Mouse (Mus musculus) kidney, postnatal 4 days (tissue): Measurements from ENCODE around the gene Thada.
A peak's percentile ranks its signal among the peaks of the same experiment; 100 is the strongest.
"Not testable (repeated sequence)": the region's sequence is repeated elsewhere in the genome, so short reads cannot be mapped to it uniquely, and the experiment has no call there.

Experiments used
- DNase-seq, 2 experiments: peaks; one replicate each; pipeline ENCODE4 v3.0.0; 2021; ENCODE audit warnings: mixed read lengths in 2 of 2

The Thada gene

DNA sequence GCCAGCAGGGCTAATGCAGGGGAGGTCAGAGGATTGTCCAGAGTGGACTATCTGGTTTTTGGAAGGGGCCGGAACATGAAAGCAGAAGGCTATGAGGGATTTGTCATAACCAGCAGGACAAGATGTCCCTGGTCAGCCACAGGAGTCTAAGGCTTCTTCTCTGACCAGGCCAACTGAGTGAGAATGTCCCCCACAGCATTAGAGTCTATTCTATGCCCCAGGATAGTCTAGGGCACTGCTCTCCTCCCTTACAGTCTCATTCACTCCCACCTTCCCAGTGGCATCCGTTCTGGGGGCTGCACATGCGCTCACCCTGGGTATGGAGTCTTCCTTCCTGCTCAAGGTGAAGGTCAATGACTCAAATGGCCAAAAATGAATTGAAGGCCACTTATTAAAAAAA lies 258.4 kb downstream of the Thada start:
- no peak for DNase-seq

GRCm38 (mm10) chr17:84206239-84206638 lies 259.8 kb downstream of the Thada start:
- DNase-seq, result no peak

- no peak for DNase-seq
Measured at GRCm38 (mm10) chr17:84204962-84205361, 261.0 kb downstream of the Thada start.

- peak in 1 of 2 experiments; percentile 39 for DNase-seq
Measured at GRCm38 (mm10) chr17:84203340-84203739, 262.7 kb downstream of the Thada start.

- no peak for DNase-seq
Measured at GRCm38 (mm10) chr17:84201183-84201582, 264.8 kb downstream of the Thada start.

DNA sequence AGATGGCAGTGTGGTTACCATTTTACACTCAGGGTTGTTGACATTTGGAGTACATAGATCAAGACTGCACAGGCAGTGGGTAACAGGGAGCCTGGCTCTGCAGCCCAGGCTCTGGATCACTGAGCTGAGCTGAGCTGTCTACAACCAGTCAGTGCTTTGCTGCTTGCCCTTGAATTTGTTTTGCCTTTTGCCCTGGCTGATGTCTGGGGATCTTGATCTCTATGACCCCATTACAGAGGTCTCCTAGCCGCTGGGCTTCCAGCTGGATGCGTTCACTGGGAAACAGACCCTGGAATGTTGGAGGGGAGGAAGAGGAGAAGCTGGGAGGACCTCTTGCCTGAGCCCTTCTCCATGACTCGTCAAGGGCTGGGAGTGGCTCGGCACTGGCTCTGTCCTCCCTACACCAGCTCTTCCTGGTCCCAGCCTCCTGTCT lies 268.1 kb downstream of the Thada start:
- DNase-seq, result peak in 1 of 2 experiments; percentile 58

GRCm38 (mm10) chr17:84196329-84196728 lies 269.7 kb downstream of the Thada start:
- no peak for DNase-seq

DNA sequence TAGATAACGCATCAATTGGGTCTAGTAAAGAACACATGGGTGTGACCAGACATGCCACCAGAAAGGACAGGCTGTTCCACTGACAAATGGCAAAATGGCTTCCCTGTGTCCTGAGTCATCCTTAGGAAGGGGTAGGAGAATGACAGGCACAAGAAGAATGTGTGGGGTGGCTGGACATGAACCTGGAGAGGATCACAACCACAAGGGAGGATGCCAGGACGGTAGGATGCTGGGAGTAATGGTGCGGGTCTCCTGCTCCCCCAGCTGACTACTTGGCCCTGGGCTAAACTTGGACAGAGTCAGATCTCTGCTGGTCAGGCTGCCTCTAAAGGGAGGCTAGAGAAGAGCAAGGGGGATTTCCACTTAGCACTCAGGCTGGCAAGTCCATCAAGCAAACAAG lies 270.2 kb downstream of the Thada start:
- no peak for DNase-seq

DNA sequence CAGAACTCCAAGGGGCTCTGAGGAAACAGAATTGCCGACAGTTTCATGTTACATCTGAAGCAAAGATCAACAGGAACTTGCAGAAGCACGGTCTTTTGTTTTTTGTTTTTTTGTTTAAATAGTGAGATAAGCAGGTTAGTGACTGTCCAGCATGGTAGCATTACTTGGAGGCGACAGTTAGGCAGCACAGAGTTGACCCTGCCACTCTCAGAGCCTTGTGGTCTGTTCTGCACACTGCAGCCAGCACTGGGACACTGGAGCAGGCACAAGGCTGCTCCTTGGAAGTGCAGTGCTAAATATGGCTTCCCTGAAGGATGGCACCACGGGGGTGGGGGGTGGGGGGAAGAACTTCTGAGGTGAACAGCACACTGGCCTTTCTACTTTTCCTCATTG lies 271.0 kb downstream of the Thada start:
- no peak for DNase-seq

DNA sequence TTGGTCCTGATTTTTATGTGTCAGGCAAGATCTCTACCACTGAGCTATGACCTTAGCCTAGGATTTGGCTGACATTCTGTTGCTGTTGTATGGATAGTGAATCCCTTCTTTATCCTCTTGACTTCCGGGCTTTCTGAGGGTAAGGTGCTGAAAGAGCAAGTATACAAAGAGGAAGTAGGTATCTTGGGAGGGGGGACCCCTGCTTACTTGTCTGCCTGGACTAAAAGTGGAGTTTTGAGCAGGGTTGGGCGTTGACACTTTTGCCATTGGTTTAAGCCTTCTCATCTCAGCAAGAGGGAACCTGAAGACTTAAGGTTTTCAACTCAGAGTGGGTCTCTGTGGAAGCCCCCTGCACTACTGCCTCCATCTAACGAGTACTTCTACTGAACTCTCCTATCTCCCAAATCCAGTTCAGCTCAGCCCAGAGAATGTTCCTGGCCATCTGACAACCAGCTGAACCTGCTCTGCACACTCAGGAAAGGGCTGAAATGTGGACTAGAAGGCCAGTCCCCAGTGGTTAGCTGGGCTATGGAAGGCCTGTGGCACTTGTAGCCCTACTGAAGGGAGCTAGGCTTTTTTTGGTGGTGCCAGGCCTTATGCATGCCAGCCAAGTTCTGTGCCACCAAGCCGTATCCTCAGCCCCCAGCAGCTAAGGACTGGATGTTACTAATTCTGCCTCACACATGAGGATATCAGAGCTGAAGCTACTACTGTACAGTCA lies 271.6 kb downstream of the Thada start:
- DNase-seq, result peak in 1 of 2 experiments; percentile 5

- DNase-seq, result no peak
Measured at GRCm38 (mm10) chr17:84193411-84193810, 272.6 kb downstream of the Thada start.

DNA sequence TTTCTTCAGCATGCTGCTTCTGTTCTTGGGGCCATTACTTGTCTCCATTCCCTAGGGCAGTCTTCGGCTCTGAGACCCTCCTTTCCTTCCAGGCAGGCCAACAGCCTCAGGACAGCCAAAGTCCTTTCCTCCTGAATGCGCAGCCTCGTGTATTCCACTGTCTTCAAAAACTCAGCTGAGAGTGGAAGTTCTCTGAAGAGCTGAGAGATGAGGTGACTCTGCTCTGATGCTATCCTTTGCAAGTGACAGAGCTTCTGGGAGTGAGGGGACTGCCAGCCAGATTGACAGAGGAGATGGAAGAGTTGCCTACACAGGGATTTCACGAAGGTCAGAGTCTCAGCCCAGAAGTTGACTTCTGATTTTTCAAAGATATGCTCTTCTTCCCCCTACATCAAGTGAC lies 274.1 kb downstream of the Thada start:
- DNase-seq, result no peak

GRCm38 (mm10) chr17:84190885-84191284 lies 275.1 kb downstream of the Thada start:
- DNase-seq, result peak; percentile 93

DNA sequence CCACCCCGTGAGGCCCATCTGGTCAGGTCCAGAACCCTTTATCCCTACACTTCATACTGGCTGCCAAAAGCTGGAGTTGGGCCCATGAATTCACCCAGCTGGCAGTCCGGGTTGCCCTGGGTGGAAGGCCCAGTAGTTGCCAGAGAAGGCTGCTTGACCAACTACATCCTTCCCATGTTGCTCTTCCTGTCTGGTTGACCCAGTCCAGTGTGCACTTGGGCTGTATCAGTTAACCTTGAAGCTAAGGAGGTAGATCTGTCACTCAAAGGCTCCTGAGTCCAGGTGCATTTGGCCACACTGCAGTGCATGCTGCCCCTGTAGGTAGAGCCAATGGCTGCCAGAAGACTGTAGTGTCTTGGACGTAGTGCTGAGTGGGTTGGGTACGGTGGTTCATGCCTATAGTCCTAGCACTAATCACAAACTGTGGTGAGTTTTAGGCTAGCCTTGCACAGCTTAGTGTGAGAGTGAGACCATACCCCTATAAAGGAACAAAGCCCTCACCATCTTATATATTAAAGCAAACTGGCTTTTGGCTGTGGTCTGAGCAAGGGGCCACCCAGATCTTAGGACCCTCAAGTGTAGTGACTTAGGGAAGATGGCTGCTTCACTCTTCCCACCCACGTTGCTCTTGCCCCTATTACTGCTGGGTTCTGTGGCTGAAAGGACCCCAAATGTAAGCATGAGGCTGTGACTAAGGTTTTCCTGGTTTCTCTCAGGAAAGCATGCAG lies 276.7 kb downstream of the Thada start:
- peak; percentile 7 to 49 for DNase-seq

GRCm38 (mm10) chr17:84188374-84188961 lies 277.5 kb downstream of the Thada start:
- DNase-seq, result peak; percentile 94 to 97

GRCm38 (mm10) chr17:84187727-84188373 lies 278.2 kb downstream of the Thada start, which contains the start of gene Zfp36l2:
Zfp36l2 (minus strand) TSS chr17:84187947.
- peak; percentile 97 to 99 for DNase-seq

- DNase-seq, result not testable (repeated sequence)
Measured at GRCm38 (mm10) chr17:84187264-84187663, 278.7 kb downstream of the Thada start.

- peak; percentile 65 to 81 for DNase-seq
Measured at GRCm38 (mm10) chr17:84186451-84187202, 279.4 kb downstream of the Thada start.

GRCm38 (mm10) chr17:84185581-84186450 lies 280.2 kb downstream of the Thada start:
- peak; percentile 83 to 88 for DNase-seq

GRCm38 (mm10) chr17:84185011-84185411 lies 281.0 kb downstream of the Thada start:
- peak; percentile 26 to 52 for DNase-seq

GRCm38 (mm10) chr17:84183291-84183781 lies 282.7 kb downstream of the Thada start:
- peak; percentile 89 to 94 for DNase-seq
